Mouse (Mus musculus) 416B (cell line): ENCODE results near the gene Gm45213.

ENCODE experiments used
- DNase-seq: peaks from one replicate; pipeline ENCODE4 v3.0.0; 2011; ENCODE audit warnings: low read depth

Gm45213 gene

DNA sequence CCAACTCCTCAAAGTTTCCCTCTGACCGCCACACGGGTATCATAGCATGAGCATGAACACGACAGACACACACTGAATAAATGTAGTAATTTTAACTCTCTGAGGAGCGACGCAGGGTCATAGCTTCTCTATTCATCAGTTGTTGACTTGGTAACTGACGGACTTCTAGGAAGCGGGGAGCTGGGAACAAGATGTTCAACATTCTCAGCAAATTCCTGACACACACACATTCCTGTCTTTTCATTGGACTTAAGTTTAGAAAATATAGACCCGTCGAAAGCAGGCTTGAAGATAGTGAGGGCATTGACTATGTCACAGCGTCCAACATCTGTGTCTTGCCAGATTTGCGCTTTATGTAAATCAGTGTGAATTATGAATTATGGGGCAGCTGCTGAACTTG, 63.8 kb downstream of the Gm45213 start:
- no peak for DNase-seq

DNA sequence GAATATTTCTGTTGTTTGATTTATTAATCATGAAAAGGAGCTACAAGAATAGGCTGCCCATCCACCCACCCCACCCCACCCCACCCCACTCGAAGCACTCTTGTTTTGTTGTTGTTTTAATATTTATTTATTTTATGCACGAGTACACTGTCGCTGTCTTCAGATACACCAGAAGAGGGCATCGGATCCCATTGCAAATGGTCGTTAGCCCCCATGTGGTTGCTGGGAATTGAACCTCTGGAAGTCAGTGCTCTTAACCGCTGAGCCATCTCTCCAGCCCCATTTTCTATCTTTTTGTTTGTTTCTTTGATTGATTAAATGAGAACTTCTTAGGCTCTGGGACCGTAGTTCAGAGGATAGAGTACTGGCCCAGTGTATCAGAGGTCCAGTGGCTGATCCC, 64.5 kb downstream of the Gm45213 start:
- peak; percentile 80 for DNase-seq

DNA sequence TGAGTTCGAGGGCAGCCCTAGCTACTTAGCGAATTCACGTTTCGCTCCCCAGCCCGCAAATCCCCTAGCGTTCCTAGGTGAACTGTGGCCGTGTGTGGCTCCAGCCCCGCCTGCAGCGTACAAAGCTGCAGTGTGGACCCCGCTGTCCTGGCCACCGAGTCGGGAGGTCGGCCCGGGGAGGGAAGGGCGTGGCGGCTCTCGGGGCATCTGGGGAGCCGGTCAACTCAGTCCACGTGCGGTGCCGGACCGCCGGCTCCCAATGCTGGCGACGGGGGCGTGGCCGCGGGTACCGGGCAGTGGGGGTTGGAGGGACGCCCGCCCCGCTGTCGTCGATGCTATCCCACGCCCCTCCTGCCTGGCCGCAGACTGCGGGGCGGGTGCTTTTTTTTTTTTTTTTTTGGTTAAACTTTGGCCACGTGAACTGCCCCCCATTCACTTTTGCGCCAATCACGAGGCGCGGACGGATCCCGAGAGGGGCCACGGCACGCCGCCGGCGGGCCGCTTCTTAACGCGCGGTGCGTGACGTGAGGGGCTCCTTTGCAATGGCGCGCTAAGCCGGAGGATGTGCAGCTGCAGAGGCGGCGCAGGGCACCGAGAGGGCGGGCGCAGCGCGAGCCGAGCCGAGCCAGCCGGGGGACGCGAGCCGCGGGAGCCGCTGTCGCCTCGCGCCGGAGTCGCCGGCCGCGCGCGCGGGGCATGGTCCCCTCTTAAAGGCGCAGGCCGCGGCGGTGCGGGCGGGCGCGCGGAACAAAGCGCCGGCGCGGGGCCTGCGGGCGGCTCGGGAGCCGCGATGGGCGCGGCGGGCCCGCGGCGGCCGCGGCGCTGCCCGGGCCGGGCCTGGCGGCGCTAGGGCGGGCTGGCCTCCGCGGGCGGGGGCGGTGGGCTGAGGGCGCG, 65.8 kb downstream of the Gm45213 start, which contains the start of gene Chsy1:
Gene Chsy1, plus strand, starts transcription at position 555 of the 894 bp plus-strand sequence.
- DNase-seq, result peak; percentile 91

DNA sequence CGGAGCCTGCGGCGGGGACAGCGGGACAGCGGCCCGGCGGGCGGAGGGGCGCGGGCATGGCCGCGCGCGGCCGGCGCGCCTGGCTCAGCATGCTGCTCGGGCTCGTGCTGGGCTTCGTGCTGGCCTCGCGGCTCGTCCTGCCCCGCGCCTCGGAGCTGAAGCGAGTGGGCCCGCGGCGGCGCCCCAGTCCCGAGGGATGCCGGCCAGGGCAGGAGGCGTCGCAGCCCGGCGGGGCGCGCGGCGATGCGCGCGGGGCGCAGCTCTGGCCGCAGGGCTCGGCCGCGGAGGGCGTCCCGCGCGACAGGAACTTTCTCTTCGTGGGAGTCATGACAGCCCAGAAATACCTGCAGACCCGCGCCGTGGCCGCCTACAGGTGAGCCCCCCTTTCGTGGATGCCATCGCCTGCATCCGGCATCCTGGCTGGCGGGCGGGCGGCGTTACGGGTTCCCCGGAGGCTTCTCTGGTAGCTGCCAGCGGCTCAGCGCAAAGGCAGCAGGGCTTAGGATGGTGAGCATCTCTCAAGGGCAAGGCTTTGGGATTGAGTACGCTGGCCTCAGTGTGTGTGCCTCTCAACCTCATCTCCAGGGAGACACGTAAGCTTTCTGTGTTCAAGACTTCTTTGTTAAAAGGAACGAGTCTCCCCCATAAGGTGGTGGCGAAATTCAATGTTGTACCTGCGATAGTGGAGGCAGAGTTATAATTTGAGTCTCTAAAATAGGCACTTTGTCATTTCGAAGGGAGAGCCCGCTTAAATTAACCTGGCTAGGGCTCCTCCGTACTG, 66.6 kb downstream of the Gm45213 start:
- DNase-seq, result no peak

DNA sequence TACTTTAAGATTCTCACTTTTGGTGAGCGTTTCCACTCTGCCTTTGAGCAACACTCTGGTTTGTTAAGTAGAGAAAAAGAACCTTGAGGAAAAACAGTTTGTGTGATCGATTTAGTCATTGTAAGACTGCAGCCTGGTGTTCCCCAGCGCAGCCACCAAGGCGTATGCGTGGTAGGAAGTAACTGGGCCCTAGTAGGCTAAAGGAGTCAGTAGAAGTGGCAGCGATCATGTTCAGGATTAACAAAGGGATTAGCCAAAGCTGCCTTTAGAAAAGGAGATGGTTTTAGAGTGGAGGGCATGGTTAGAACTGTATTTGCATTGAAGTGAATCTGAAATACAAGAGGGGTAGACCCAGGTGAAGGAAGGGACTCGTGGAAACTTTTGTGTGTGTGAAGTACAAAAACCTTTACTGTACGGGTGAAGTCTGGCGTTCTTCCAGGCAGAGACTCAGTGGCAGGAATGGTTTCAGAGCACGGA, 67.3 kb downstream of the Gm45213 start:
- peak; percentile 69 for DNase-seq

DNA sequence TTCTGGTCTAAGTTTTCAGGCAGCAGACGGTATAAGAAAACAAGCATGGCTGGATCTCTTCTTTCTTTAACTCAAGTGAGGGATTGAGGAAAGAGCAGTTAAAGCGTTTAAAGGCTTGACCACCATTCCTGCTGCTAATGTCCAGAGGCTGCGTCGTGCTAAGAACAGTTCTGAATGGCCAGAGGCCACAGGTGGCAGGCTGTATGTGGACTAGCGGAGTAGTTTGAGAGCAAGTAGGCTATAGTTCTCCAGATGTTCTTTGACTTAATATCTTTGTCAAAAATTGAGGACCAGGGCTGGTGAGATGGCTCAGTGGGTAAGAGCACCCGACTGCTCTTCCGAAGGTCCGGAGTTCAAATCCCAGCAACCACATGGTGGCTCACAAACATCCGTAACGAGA, 67.8 kb downstream of the Gm45213 start:
- DNase-seq, result peak; percentile 60
